Mouse (Mus musculus) MEL-GATA-1-ER (cell line): Measurements from ENCODE around the gene Ttc24.

Source experiments
- DNase-seq: peaks from one replicate; pipeline ENCODE4 v3.0.0-alpha.2; 2012; ENCODE audit warnings: low read depth; ENCODE audit errors: extremely low read depth

Ttc24 gene

GRCm38 (mm10) chr3:88081345-88082223 lies 3.5 kb upstream of the Ttc24 start, which contains the start of gene Iqgap3:
Gene Iqgap3, plus strand, starts transcription at chr3:88081971.
- peak; percentile 84 for DNase-seq

- DNase-seq: no peak
Observed at GRCm38 (mm10) chr3:88077441-88077840, 663 bp downstream of the Ttc24 start.

GRCm38 (mm10) chr3:88074766-88075165 lies 3.3 kb downstream of the Ttc24 start:
- DNase-seq: no peak

- no peak for DNase-seq
Observed at GRCm38 (mm10) chr3:88074351-88074750, 3.8 kb downstream of the Ttc24 start.

- no peak for DNase-seq
Observed at GRCm38 (mm10) chr3:88073631-88074030, 4.5 kb downstream of the Ttc24 start.

- peak; percentile 67 for DNase-seq
Observed at GRCm38 (mm10) chr3:88071783-88072182, 6.3 kb downstream of the Ttc24 start.

GRCm38 (mm10) chr3:88068386-88068785 lies 9.7 kb downstream of the Ttc24 start:
- DNase-seq: no peak

GRCm38 (mm10) chr3:88057902-88058696 lies 20.0 kb downstream of the Ttc24 start, which contains the start of gene Naxe:
Gene Naxe, minus strand, starts transcription at chr3:88058495.
- DNase-seq: peak; percentile 84

- DNase-seq: no peak
Observed at GRCm38 (mm10) chr3:88057030-88057429, 21.1 kb downstream of the Ttc24 start.

GRCm38 (mm10) chr3:88049532-88049931 lies 28.6 kb downstream of the Ttc24 start:
- no peak for DNase-seq

- peak; percentile 97 for DNase-seq
Observed at GRCm38 (mm10) chr3:88042661-88043421, 35.3 kb downstream of the Ttc24 start, which contains the start of gene Gpatch4. Gene Gpatch4, plus strand, starts transcription at chr3:88043108.

GRCm38 (mm10) chr3:88035561-88036293 lies 42.4 kb downstream of the Ttc24 start:
- DNase-seq: no peak

- no peak for DNase-seq
Observed at GRCm38 (mm10) chr3:88033506-88033905, 44.6 kb downstream of the Ttc24 start.

GRCm38 (mm10) chr3:88030608-88031395 lies 47.3 kb downstream of the Ttc24 start:
- DNase-seq: no peak

- DNase-seq: no peak
Observed at GRCm38 (mm10) chr3:88027434-88028186, 50.5 kb downstream of the Ttc24 start, which contains the start of gene Hapln2. Gene Hapln2, minus strand, starts transcription at chr3:88027583.

- DNase-seq: no peak
Observed at GRCm38 (mm10) chr3:88026823-88027222, 51.3 kb downstream of the Ttc24 start.

- DNase-seq: no peak
Observed at GRCm38 (mm10) chr3:88023192-88024074, 54.7 kb downstream of the Ttc24 start.
